Mouse (Mus musculus) intestine, postnatal 0 days (tissue): ENCODE measurements around the gene Prkcb. TPM values are rescaled to one million over a fixed set of nuclear protein-coding genes. Genes with fewer than 3 reads are reported as not detected.

ENCODE experiments used
- ATAC-seq: fragments of 200-750 bp; cut with Nextera tagmentation; 2 replicates; pipeline ENCODE4 v1.8.0; 2017; ENCODE audit warnings: mild to moderate bottlenecking, moderate TSS enrichment, moderate library complexity
- H3K27ac ChIP-seq: fragments of 300-500 bp; sonication (generic); 2 replicates; pipeline ENCODE4 v1.5.1; 2014; ENCODE audit warnings: mild to moderate bottlenecking, low read depth, low read length, moderate library complexity
- H3K27me3 ChIP-seq: fragments of 300-500 bp; sonication (generic); replicated peaks from 2 replicates; pipeline ENCODE4 v1.6.1; 2014; ENCODE audit warnings: low read length, mixed read lengths; ENCODE audit not compliant: control insufficient read depth, insufficient read depth
- H3K36me3 ChIP-seq: fragments of 300-500 bp; sonication (generic); 2 replicates; pipeline ENCODE4 v1.6.1; 2014; ENCODE audit warnings: mild to moderate bottlenecking, moderate library complexity; ENCODE audit not compliant: control insufficient read depth, insufficient read depth
- H3K4me1 ChIP-seq: fragments of 300-500 bp; sonication (generic); replicated peaks from 2 replicates; pipeline ENCODE4 v1.6.1; 2014; ENCODE audit warnings: antibody characterized with exemption, low read length, mixed read lengths; ENCODE audit not compliant: control insufficient read depth, insufficient read depth
- H3K4me2 ChIP-seq: fragments of 300-500 bp; sonication (generic); replicated peaks from 2 replicates; pipeline ENCODE4 v1.6.1; 2014; ENCODE audit warnings: low read depth, mild to moderate bottlenecking, moderate library complexity
- H3K4me3 ChIP-seq: fragments of 300-500 bp; sonication (generic); 2 replicates; pipeline ENCODE4 v1.5.1; 2014; ENCODE audit warnings: low read depth, low read length
- H3K9ac ChIP-seq: fragments of 300-500 bp; sonication (generic); 2 replicates; pipeline ENCODE4 v1.6.1; 2014; ENCODE audit warnings: mild to moderate bottlenecking, low read depth, low read length
- H3K9me3 ChIP-seq: fragments of 300-500 bp; sonication (generic); 2 replicates; pipeline ENCODE4 v1.6.1; 2016; ENCODE audit warnings: mixed run types; ENCODE audit not compliant: control insufficient read depth
- CTCF ChIP-seq: sonication (generic); IDR thresholded peaks from 2 replicates; pipeline ENCODE4 v1.5.1; 2016; ENCODE audit warnings: low read depth, mild to moderate bottlenecking, control low read depth, antibody characterized with exemption, moderate library complexity
- WGBS: fragments of 180-500 bp; shearing (Covaris S2); extraction: QIAGEN DNeasy Blood & Tissue Kit; methylation state at CpG from one replicate; pipeline ENCODE4 v1.1.7; 2014; 5-methylcytosine and 5-hydroxymethylcytosine counted together
- polyA plus RNA-seq: library from polyadenylated mRNA; unstranded; fragments of >200 nt; fragmentation: Nextera tagmentation; extraction: Ambion mirVana; gene quantifications from 2 replicates; pipeline ENCODE4 v1.2.1, GENCODE M21; 2015

Prkcb gene
- polyA plus RNA-seq, 1 experiment from 2014 or later = 4.7 TPM

DNA sequence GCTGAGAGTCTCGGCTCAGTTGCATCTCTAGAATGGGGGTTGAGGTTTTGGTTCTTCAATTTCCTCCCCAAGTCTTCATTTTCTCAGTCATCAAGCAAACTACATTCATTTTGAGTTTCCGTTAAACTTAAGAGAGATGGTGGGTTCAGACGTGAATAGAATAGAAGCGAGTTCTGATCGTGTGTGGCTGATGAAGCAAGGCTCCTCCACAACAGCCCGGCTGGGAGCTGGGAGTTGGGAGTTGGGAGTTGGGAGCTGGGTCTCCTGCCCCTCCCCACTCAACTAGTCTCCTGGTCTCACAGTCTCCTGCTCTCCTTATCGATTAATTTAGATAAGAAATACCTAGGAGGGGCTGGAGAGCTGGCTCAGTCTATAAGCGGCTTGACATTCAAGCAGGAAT is 44.0 kb upstream of the Prkcb start:
- no peak for TF ChIP-seq CTCF
- H3K27ac ChIP-seq = no peak overlapping the region
- H3K9me3 ChIP-seq = no peaks in the 10 kb centered on the region
- ATAC-seq = no peak
- H3K4me1 ChIP-seq = no peaks in the 10 kb centered on the region
- no peaks in the 10 kb centered on the region for H3K36me3 ChIP-seq
- no peak overlapping the region for H3K9ac ChIP-seq
- no peaks in the 10 kb centered on the region for H3K27me3 ChIP-seq
- no peak overlapping the region for H3K4me2 ChIP-seq
- H3K4me3 ChIP-seq = no peak overlapping the region
- 55% methylated on average over 8 of the region's 8 CpGs for WGBS

DNA sequence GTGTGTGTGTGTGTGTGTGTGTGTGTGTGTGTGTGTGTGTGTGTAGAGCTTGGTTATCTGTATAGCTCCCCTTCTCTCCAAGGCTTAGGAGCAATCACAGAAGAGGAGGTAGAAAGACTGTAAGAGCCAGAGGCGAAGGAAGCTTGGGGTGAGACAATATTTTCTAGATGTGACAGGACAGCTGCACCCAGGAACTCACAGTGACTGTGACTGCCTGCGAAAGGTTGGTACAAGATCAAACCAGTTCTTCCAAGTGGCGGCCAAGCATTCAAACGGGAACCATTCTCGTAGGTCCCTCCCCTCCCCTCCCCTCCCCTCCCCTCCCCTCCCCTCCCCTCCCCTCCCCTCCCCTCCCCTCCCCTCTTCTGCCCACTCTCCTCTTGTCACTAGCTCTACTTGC is 42.6 kb upstream of the Prkcb start:
- no peak for TF ChIP-seq CTCF
- no peak overlapping the region for H3K27ac ChIP-seq
- 45% methylated on average over 5 of the region's 5 CpGs for WGBS
- H3K9ac ChIP-seq = no peak overlapping the region
- H3K27me3 ChIP-seq = no peaks in the 10 kb centered on the region
- no peak overlapping the region for H3K4me2 ChIP-seq
- no peaks in the 10 kb centered on the region for H3K36me3 ChIP-seq
- no peak overlapping the region for H3K4me3 ChIP-seq
- H3K9me3 ChIP-seq = no peaks in the 10 kb centered on the region
- no peaks in the 10 kb centered on the region for H3K4me1 ChIP-seq
- ATAC-seq = no peak

DNA sequence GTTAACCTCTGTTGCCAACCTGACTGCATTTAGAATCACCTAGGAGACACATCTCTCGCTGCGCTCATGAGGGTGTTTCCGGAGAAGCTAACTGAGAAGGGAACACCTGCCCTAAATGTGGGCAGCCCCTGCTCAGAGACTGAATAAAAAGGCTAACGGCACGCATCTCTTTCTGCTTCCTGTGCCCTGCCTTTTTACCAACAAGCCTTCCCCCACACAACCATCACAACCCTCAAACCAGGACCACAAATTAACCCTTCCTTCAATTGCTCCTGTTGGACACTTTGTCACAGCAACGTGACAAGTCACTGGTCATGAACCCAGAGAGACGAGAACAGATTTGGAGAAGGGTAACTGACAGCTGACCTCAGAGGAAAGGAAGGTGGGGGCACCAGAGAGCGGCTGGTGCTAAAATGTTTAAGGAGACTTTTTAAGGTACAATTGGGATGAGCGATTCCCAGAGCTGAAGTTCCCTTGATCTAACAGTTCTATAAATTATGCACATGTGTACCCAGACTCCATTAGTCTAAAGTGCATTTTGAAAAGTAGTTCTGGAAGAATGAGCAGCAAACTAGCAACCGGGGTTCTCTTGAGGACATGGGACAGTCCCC is 41.2 kb upstream of the Prkcb start:
- no peaks in the 10 kb centered on the region for H3K4me1 ChIP-seq
- no peak overlapping the region for H3K4me2 ChIP-seq
- H3K4me3 ChIP-seq = no peak overlapping the region
- no peaks in the 10 kb centered on the region for H3K36me3 ChIP-seq
- no peaks in the 10 kb centered on the region for H3K9me3 ChIP-seq
- no peak overlapping the region for H3K9ac ChIP-seq
- no peak for ATAC-seq
- WGBS = 80% methylated on average over 10 of the region's 10 CpGs
- TF ChIP-seq CTCF = no peak
- no peaks in the 10 kb centered on the region for H3K27me3 ChIP-seq
- no peak overlapping the region for H3K27ac ChIP-seq

DNA sequence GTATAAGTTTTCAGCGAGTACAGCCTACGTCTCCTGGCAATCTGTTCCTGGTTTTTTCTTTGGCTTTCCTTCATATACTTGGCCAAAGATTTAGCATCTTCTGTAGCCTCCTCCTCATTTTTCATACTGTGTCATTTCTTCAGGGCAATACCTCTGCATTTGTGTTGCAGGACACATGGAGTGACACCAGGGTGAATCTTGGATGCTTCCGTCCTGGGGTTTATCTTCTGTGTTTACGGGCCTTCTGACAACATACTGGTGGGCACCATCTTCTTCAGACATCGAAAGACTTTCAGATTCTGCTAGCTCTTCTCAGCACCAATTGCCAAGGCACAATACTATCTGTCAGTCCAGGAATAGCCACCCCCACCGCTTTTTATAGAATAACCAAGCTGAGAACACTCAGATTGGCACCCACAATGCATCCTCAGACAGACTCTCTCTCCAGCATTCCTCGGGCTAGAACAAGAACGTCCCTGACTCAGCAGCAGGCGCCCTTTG is 39.2 kb upstream of the Prkcb start:
- no peaks in the 10 kb centered on the region for H3K9me3 ChIP-seq
- no peak overlapping the region for H3K27ac ChIP-seq
- WGBS = 80% methylated on average over 9 of the region's 9 CpGs
- no peak overlapping the region for H3K4me2 ChIP-seq
- no peaks in the 10 kb centered on the region for H3K4me1 ChIP-seq
- no peak overlapping the region for H3K4me3 ChIP-seq
- no peak overlapping the region for H3K9ac ChIP-seq
- no peak for TF ChIP-seq CTCF
- no peaks in the 10 kb centered on the region for H3K27me3 ChIP-seq
- H3K36me3 ChIP-seq = no peaks in the 10 kb centered on the region
- no peak for ATAC-seq

DNA sequence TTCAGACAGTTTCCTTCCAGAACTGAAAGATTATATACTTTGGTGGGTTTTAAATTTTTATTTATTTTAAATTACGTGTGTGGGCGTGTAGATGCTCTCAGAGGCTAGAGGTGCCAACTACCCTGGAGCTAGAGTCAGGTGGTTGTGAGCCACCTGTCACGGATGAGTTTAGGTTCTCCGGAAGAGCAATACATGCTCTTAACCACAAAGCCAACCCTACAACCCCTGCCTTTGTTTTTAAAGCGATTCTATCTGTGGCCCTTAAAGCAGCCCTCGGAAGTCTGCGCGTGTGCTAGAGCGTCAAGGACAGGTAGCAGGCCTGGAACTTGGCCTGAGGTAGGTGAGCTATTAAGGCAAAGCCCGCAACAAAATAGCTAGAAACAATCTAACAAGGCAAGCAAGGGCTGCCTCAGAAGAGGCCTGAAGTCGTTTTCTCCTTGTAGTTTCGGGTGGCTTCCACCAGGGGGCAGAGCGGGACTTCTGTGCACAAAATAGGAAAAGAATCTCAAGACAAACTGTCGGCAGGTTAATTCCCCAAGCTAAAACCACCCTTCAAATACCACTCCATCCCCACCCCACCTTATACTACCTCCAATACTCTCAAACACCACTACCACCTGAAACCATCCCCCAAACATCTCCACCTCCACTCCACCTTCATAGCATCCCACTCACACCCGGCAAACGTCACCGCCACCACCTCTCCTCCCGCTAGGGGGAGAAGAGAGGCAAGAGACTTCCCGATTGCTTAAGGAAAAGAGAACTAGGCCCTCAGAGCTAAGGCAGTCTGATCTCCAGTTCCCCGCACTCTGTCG is 37.1 kb upstream of the Prkcb start:
- Histone ChIP-seq H3K4me2 (no peak overlapping the region), H3K27me3 (no peaks in the 10 kb centered on the region), H3K36me3 (no peaks in the 10 kb centered on the region), H3K4me1 (no peaks in the 10 kb centered on the region), H3K27ac (no peak overlapping the region), H3K9me3 (no peaks in the 10 kb centered on the region), H3K9ac (no peak overlapping the region), H3K4me3 (no peak overlapping the region)
- 30% methylated on average over 21 of the region's 21 CpGs for WGBS
- 0 out of 2 replicates have a peak, but pooled peaks have one; percentile 36 for ATAC-seq
- peak; percentile 84 for TF ChIP-seq CTCF

DNA sequence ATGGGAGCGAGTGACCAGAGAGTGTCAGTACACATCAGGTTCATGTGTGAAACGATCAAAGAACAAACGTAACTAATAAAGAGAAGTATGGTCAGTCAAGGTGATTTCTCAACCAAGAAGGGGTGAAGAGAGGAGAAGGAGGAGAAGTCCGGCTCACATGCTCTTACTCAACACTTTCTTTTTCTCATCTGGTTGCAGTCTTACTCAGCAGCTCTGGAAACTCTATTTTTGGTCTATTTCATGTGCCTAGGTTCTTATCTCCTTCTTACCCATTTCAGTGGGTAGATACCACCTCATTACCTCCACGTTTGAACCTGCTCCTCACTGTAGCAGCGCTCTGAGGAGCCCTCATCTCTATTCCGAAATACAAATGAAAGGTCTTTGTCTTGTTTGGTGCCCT is 31.8 kb upstream of the Prkcb start:
- H3K4me2 ChIP-seq = no peak overlapping the region
- no peaks in the 10 kb centered on the region for H3K4me1 ChIP-seq
- TF ChIP-seq CTCF = no peak
- no peak overlapping the region for H3K4me3 ChIP-seq
- H3K27me3 ChIP-seq = no peaks in the 10 kb centered on the region
- H3K27ac ChIP-seq = no peak overlapping the region
- H3K9me3 ChIP-seq = no peaks in the 10 kb centered on the region
- no peak for ATAC-seq
- H3K9ac ChIP-seq = no peak overlapping the region
- no peaks in the 10 kb centered on the region for H3K36me3 ChIP-seq
- 70% methylated on average over 7 of the region's 7 CpGs for WGBS
